Mouse (Mus musculus) CD4-positive, CD25-positive, alpha-beta regulatory T cell, adult 4 months (primary cell): ENCODE data around the gene Txndc11. TPM values are rescaled to one million over a fixed set of nuclear protein-coding genes. Genes with fewer than 3 reads are reported as not detected.

Source experiments
- ATAC-seq: one replicate; pipeline ENCODE4 v1.8.0; 2017
- polyA plus RNA-seq, 2 experiments: library from polyadenylated mRNA; unstranded; fragments of 100-300 nt; shearing (Covaris generic); gene quantifications; one replicate each; pipeline ENCODE4 v1.2.1; 2017

The Txndc11 gene
- polyA plus RNA-seq, 2 experiments from 2014 or later, result 7.3 to 10.5 TPM

DNA sequence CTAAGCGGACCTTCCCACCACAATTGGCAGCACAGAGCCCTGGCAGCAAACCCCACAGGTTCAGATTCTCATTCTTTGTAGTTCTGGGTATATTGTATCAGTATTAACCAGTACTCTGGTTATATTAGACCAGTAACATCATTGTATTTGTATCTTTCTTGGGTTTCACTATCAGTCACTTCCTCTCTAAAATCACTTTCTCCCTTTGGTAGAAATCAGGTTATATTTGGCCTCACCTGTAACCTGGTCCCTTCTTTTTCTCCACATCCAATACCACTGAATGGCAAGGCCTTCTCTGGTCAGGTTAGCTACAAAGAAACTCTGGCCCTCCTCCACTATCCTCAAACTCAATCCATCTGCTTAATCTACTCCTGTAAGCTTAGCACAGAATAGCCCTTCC lies 29.5 kb downstream of the Txndc11 start:
- peak; percentile 45 for ATAC-seq

DNA sequence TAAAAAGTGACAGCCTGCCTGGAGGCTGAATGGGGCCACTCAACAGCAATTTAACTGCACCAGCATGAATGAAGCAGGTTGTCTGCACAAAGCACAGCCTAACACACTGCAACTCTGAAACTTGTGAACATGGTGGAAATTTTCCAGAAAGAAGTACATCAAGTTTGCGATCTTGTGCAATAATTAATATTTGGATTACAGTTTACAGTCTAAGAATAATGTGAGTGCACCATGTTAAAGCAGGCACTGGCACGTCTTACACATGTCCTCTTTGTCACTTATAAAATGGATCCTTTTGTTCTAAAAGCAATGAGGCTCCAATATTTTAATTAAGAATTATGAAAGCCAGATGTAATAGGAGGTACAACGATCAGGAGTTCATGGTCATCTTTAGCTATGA lies 37.1 kb downstream of the Txndc11 start:
- ATAC-seq, result no peak

DNA sequence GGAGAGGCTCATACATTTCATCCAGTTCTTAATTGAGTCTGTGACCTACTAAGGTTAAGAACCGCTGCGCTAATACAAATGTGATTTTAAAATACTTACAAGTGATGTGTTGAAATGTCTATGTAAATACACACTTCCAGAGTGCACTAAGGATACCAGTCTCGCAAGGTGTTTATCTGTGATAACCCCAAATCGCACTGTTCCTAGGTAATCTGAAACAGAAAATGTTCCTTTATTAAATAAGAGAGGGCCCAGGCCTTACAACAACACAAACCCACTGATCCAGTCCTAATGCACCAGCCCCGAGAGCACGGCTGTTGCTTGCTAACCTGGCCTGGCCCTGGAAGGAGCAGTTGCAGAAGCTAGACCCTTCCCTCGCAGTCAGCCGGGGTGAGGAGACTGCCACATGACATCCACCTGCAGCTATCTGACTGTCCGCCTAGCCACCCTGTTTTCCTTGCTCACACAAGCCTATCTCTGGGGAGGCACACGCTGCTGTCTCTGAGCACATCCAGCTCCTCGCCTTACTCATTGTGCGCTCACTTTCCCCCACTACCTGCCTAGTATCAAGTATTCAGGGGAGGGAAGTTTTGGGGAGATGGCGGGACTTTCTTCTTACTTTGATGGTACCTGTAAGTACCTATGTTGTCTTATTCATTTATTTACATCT lies 40.6 kb downstream of the Txndc11 start:
- ATAC-seq, result no peak

DNA sequence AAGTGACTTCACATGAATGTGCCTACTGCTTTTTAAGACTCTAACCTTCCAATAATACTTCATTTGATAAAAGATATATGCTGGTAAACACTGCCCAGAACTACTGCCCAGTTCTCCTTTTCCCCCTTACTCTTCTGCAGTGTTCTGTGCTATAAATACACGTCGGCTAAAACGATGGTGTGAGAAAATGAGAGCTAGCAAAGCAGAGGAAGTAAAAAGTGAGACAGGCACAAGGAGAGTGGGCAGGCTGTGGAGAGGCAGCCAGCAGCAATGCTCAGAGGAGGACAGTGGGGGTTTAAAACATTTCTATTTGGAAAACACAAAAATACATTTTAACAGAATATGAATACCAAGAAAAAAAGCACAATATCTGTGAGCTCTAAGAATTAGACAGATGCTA lies 41.9 kb downstream of the Txndc11 start:
- no peak for ATAC-seq

DNA sequence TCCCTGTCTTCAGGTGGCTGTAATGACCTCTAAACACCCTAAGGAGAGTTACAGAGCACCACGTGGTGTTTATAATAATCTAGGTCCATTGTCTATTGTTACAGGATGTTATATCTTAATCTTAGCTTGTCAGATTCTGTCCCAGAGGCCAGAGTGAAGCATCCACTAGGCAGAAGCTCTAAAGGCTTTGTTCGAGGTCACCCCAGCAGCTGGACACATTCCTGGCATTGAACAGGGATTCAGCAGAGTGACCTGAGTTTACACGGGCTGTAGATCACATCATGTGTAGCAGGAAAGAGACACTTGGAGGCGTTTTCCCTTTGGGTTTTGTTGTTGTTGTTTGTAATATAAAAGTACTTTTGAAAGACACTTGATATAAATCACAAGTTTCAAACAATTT lies 42.4 kb downstream of the Txndc11 start:
- no peak for ATAC-seq

DNA sequence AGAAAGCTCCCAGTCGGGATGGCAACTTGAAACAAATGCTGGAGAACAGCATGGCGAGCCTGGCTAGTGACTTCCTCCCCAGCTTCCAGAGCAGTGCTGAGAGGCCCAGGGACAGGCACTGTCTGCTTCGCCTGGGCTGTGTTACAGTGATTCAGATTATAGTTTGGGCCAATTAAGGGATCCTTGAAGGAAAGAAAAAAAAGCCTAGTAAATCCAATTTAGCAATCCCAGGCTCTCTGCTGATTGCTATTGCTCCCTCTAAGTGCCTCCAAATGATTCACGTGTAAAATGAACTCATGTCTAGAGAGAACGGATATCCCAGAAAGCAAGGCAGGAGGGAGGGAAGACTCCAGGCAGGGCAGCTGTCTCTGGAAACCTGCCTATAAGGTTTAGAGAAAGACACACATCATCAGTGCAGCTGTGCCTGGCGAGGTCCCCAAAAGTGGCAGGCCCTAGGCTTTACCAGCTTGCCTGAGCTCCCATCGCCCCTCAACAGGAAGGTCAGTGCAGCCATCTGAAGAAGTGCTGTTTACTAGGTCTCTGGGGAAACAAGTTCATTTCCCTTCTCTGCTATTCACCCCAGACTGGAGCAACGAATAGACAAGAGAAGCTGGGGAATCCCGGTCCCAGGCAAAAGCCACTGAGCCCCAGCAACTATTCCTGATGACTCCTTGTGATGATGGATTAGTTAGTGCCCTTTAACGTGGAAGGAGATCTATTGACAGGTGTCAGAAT lies 43.4 kb downstream of the Txndc11 start:
- no peak for ATAC-seq

DNA sequence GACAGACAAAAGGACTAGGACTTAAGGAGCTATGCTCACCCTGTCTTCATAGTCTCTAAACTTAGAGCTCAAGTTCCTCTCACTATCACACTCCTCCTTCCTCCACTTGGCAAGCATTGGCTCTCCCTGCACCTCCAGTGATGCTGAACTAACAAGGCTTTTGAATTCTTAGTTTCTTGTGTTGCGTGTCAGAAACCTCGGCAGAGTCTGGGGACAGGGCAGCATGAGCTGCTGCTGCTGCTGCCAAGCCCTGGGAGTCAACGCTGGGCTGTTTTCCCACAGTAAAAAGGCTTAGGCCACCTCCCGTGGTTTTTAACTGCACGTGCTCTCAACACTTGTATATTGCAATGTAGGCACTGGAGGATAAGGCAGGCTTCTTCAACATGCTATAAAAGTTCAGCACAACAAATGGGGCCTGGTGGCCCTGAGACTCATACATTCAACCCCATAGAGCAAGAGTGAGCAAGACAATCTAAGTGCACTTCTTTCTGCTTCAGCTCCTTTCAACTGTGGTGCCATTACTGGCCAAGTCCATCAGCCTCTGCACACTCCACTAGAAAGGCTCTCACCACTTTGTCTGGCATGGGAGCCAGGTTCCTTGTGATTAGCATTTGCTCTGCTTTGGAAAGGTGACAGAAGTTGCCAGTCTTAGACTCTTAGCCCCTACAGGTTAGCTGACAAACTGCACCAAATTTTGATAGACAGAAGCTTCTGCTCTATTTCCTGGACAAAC lies 47.4 kb downstream of the Txndc11 start:
- ATAC-seq, result no peak

DNA sequence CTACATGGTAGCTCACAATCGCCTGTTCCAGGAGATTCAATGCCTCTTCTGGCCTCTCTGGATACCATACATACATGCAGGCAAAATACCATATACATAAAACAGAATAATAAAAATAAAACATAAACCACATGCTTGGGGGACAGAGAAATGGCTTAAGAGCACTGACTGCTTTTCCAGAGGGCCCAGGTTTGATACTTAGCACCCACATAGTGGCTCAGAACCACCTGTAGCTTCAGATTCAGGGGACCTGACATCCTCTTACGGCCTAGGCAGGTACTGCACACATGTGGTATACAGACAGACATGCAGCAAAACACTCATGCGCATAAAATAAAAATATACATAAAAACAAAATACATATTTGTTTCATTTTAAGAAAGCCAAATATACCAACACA lies 48.2 kb downstream of the Txndc11 start:
- no peak for ATAC-seq

DNA sequence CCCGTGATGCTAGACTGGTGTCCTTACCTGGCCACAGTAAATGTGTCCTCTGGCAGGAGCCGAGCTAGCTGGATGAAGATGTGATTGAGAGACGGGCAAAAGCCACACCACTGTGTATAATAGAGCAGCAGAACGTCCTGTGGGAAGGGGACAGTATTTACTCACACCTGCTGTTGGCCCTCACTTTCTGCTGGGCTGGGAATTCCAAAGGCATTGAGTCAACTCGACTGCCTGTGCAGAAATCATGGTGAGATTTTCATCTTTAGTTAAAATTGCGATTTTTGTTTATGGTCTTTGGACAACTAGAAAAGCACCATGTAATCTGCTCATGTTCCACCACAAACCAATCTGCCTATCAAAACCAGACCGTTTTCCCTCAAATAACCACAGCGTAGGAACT lies 50.3 kb downstream of the Txndc11 start:
- ATAC-seq, result no peak

DNA sequence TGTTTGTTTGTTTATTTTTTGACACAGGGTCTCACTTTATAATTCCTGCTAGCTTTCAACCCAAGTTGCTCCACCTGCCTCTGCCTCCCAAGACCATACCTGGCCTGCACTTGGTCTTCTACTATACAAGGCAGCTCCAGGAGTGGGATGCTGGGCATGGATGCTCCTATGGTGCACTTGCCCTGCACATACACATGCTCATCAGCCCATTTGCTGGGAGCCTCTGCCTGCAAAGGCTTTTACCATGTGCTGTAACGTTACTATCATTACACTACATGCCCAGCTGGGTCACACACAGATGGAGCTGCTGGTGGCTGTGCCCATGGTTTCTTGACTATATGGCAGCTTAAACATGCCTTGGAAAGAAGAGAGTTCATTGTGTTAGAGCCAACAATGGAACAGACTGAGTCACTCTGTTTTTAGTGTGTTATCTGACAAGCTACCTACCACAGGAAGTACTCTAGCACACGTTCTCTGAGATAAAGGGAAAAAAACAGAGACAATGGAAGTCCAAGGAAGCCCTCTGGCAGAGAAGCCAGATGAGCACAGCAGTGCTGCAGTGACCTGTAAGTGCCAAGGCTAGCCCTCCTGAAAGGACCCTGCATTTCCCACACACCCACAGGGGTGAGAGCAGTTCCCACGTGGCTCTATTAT lies 56.1 kb downstream of the Txndc11 start:
- ATAC-seq, result peak; percentile 62

DNA sequence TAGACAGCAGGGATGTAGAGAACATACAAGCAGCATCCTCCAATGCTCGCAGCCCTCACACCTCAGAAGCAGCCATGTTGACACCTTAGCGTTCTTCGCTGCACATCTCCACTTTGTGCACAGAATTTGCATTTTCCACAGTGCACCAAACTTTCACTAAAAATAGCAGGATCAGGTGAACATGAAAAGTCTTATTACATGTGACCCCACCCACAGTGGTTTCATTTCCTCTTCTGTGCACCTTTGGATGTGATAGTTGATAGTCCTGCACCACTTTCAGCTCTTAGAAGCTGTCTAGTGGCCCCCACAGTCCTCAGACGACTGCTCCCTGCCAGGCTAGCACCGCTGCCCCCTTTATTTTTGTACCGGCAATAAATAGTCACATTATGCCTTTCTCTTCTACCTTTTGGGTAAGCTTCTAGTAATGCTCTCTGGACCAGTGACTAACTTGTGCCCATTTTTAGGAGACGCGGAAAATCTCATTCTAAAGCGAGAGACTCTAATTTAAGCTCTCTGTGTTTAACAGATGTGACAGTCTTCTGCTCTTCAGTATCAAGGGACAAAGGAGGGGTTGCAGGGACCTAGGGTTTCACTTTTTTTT lies 56.7 kb downstream of the Txndc11 start:
- peak; percentile 64 for ATAC-seq

DNA sequence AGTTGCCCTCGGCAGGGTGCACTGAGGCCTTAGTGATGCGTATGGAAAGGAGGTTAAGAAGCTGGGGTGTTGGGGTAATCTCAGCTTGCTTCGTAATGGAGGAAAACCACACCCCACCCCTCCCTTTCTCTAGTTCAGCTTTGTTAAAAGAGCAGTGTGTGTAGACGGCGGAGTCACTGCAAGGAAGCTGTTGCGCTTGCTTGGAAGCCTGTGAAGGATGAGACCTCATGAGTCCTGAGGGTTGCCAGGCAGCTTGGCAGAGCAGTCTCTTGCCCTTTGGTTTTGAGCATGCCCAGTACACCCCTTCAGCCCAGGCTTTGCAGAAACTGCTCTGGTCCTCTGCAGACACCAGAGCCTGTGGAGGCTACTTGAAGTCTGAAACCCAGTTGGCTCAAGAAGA lies 61.4 kb downstream of the Txndc11 start:
- ATAC-seq, result no peak

DNA sequence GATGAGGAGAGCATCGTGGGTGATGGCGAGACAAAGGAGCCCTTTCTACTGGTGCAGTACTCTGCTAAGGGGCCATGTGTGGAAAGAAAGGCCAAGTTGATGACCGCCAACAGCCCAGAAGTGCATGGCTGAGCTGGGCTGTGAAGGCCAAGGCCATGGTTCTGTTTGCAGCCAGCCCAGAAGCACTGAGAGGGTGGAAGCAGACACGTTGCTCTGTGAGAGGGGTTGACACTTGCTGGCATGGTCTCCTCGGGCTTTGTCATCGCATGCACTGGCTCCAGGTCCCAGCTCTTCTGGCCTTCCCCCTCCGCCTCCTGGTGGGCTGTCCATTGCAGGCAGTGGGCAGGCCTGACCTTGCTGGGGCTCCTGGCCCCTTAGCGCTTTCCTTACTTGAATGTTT lies 62.0 kb downstream of the Txndc11 start:
- ATAC-seq, result no peak

DNA sequence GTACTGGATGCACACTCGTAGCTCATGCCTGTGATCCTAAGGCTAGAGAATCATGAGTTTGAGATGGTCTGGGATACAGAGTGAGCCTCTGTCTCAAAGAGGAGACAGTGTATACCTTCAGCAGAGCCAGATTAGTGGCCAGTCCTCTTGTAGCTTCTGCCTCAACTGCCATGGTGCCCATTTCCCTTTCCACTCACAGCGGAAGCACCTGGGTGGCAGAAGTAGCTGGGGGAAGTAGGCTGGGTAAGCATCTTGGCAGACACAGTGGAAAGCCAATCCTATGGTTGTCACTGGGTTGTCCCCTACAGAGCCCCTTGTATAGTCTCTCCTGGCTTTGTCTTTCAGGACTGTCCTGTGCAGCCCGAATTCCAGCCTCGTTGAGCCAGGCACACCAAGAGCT lies 62.6 kb downstream of the Txndc11 start:
- no peak for ATAC-seq

DNA sequence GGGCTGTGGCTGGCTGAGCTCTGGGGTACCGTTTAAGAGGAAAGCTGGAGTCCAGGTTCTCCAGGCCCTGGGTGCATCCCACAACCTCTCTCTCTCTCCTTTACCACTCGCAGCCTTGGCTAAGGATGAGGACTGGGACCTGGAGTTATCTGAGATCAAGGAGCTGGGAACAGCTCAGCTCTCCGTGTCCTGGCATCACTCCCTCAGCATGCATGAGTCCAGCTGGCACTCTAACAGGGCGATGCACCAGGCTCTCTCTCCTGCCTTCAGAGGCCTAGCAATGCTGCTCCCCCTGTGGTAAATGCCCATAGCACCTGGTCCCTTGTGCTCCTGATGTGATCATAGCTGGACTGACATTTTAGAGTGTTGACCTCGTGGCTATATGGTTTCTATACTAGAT lies 63.3 kb downstream of the Txndc11 start:
- no peak for ATAC-seq

DNA sequence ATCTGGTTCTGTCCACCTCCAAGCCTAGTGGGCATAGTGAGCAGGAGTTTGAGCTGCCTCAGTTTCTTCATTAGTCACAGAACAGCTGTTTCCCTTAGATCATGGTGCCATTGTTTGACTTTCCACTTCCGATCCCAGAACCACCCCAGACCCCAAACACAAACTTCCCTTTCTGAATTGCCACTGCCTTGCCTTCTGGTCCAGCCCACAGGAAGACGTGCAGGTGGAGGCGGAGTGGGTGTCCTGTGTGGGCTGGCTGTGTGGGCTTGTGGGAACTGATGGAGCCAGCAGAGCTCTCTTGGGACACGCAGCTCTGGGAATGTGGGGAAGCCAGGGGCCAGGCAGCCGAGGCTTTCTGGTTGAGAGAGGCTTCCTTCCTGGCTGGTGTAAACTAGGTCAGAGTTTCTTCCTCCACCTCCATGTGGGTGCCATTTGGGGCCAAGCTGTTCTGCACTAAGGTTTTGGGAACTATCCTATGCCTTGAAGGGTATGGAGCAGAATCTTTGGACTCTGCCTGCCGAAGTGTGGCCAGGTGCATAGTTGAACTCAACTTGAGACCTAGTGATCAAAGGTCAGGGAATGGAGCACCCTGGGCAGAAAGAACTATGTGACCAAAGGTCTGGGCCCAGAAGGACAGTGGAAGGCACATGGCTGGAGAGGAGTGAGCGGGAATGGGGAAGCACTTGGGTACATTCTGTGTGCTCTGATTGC lies 64.6 kb downstream of the Txndc11 start:
- ATAC-seq, result no peak

DNA sequence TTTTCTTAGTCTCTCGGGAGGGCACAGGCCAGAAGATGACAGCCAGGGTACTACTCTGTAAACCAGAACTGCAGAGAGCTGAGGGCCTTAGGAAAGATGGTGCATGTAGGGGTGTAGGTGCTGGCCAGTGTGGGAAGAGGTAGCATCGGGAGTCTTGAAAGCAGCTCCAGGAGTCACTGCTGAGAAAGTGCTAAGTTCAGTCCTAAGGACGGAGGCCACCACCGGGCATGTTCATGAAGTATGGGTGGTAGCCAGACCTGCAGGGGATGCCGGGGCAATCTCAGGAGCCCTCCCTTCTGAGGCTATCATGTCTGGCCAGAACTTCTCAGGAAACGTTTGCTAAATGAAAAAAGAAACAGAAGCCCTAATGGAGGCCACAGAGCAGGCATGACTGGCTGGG lies 65.2 kb downstream of the Txndc11 start:
- ATAC-seq, result no peak

DNA sequence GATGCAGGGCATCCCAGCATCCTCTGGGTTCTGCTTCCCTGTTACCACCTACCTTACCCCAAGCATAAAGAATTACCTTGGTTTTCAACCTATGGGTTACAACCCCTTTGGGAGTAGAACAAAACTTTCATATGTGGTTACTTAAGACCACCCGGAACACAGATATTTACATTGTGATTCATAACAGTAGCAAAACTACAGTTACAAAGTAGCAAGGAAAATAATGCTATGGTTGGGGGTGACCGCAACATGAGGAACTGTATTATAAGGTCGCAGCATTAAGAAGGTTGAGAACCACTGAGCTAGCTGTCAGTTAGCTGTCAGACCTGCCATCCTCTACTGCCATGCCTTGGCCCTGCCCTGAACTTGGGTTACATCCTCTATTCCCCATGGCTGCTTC lies 65.8 kb downstream of the Txndc11 start:
- ATAC-seq, result no peak

DNA sequence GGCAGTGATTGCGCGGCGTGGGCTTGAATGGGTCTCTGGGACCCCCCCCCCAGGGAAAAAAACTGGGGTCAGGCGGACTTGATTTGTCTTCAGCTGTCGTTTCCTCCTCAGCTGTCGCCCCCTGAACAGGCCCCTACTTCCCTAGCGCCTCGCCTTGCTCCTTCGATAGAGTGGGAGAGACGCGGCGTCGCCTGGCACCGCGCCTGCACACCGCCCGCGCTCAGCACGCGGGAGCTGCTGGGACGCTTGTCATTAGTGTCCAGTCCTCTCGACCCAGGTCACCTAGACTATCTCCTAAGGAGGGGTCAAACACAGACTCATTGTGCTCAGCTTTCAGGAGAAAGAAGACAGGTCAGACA lies 67.6 kb downstream of the Txndc11 start:
- ATAC-seq, result no peak

DNA sequence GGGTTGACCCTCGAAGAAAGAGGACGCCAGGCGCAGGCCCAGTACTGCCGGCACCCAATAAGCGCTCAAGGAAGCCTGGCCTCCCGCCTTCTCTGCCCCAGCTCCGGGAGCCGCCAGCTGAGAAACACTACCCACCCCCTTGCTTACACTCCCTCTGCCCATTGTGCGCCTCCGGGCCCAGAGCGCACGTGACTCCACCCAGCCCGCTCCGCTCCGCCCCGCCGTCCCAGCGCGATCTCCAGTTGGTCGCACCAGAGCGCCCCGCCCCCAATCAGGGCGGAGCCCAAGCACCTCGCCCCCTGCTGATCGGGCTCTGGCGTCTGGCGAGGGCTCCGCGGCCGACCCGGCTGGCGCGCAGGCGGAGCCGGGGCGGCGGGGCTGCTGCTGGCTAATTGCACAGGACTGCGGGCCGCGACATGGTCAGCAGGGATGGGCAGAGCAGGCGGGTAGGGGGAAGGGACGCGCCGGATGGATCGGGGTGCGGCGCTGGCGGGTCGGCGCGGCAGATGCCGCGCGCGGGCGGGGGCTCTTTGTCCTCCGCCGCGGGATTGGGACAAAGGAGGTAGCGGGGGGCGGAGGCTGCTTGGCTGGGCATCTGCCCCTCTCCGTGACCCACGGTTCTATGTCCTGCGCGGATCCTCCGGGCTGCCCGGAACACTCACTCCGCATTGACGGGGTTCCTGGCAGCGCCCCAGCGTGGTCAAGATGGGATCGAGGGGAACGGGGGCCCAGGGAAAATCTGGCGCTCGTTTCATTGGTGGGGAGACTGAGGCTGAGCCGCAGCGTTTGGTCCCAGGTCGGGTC lies 68.2 kb downstream of the Txndc11 start, which contains the start of gene Litaf:
Litaf (minus strand) TSS at position 129 of the 804 bp plus-strand sequence.
- ATAC-seq, result peak; percentile 98

DNA sequence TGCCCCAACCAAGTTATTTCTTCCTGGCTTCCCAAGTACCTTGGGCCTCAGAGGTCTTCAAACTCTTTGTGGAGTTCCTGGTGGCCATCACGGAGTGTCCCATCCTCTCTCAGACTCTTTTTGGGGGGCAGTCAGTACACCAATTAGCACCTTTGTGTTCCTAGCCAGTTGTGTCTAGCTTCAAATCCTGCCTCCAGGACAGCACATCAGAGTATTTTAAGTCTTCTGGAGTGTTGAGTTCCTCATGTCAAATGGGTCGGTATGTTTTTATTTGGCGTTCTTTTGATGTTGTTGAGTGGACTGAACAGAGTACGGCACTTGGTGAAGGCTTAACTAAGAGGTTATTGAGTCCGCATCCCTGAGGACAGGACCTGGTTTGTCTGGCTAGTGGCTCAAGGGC lies 69.0 kb downstream of the Txndc11 start:
- ATAC-seq, result no peak
